Mouse (Mus musculus) lung, postnatal 0 days (tissue): ENCODE results near the gene Pdpn. TPM values are rescaled to one million over a fixed set of nuclear protein-coding genes. Genes with fewer than 3 reads are reported as not detected.

Experiments used
- ATAC-seq: fragments of 200-750 bp; cut with Nextera tagmentation; 2 replicates; pipeline ENCODE4 v1.8.0; 2017; ENCODE audit warnings: moderate library complexity
- DNase-seq: peaks from one replicate; pipeline ENCODE4 v3.0.0-alpha.2; 2016; ENCODE audit warnings: low spot score
- H3K27ac ChIP-seq: fragments of 300-500 bp; sonication (generic); 2 replicates; pipeline ENCODE4 v1.5.1; 2014; ENCODE audit warnings: antibody characterized with exemption, mild to moderate bottlenecking, low read length, mixed read lengths
- H3K27me3 ChIP-seq: fragments of 300-500 bp; sonication (generic); replicated peaks from 2 replicates; pipeline ENCODE4 v1.6.1; 2014; ENCODE audit warnings: low read length, mixed read lengths; ENCODE audit not compliant: insufficient read depth
- H3K36me3 ChIP-seq: fragments of 300-500 bp; sonication (generic); 2 replicates; pipeline ENCODE4 v1.6.1; 2014; ENCODE audit warnings: low read length, mixed read lengths; ENCODE audit not compliant: insufficient read depth
- H3K4me1 ChIP-seq: fragments of 300-500 bp; sonication (generic); 2 replicates; pipeline ENCODE4 v1.6.1; 2014; ENCODE audit warnings: antibody characterized with exemption, low read depth, low read length, mixed read lengths; ENCODE audit not compliant: insufficient read depth
- H3K4me2 ChIP-seq: fragments of 300-500 bp; sonication (generic); replicated peaks from 2 replicates; pipeline ENCODE4 v1.6.1; 2014; ENCODE audit warnings: low read depth, mild to moderate bottlenecking, low read length, moderate library complexity, mixed read lengths
- H3K4me3 ChIP-seq: fragments of 300-500 bp; sonication (generic); 2 replicates; pipeline ENCODE4 v1.5.1; 2014; ENCODE audit warnings: low read depth, low read length
- H3K9ac ChIP-seq: fragments of 300-500 bp; sonication (generic); replicated peaks from 2 replicates; pipeline ENCODE4 v1.6.1; 2014; ENCODE audit warnings: low read depth, mild to moderate bottlenecking
- H3K9me3 ChIP-seq: fragments of 300-500 bp; sonication (generic); 2 replicates; pipeline ENCODE4 v1.6.1; 2016; ENCODE audit warnings: low read length, mixed read lengths
- CTCF ChIP-seq: IDR thresholded peaks from 2 replicates; pipeline ENCODE4 v1.5.1; 2016; ENCODE audit warnings: antibody characterized with exemption, mild to moderate bottlenecking
- EP300 ChIP-seq: IDR thresholded peaks from 2 replicates; pipeline ENCODE4 v1.6.1; 2016; ENCODE audit warnings: antibody characterized with exemption, mild to moderate bottlenecking, control low read depth
- WGBS: fragments of 180-500 bp; shearing (Covaris S2); extraction: QIAGEN DNeasy Blood & Tissue Kit; methylation state at CpG from one replicate; pipeline ENCODE4 v1.1.7; 2014; 5-methylcytosine and 5-hydroxymethylcytosine counted together
- polyA plus RNA-seq: library from polyadenylated mRNA; unstranded; fragments of >200 nt; fragmentation: Nextera tagmentation; extraction: Ambion mirVana; gene quantifications from 2 replicates; pipeline ENCODE4 v1.2.1, GENCODE M21; 2015

The Pdpn gene
- polyA plus RNA-seq, 1 experiment from 2014 or later = 118 TPM

DNA sequence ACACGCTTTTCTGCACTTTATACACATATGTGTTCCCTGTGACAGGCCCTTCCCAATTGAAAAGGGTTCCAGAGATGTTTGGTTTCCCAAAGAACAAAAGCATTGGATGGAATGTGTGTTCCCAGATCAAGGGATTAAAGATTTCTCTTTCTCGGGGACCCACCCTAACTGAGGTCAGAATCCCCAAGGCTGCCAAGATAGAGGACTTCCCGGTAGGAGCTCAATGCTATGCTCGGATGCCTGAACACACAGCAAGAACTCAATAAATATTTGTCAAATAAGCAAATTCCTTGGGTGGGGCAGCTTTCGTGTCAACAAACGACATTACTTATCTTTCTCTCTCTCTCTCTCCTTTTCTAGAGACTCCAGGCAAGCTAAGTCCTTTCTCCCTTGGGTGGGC, 5.0 kb downstream of the Pdpn start:
- no peaks in the 10 kb centered on the region for H3K36me3 ChIP-seq
- WGBS = 45% methylated on average over 6 of the region's 6 CpGs
- no peak for TF ChIP-seq CTCF
- TF ChIP-seq EP300 = peak; percentile 60
- no peak overlapping the region for H3K9ac ChIP-seq
- peak overlapping the region; percentile 64 for H3K27ac ChIP-seq
- peak; percentile 28 for DNase-seq
- H3K4me2 ChIP-seq = no peak overlapping the region
- ATAC-seq = peak; percentile 20; the same call in 1 of the 2 replicates
- H3K9me3 ChIP-seq = no peaks in the 10 kb centered on the region
- H3K27me3 ChIP-seq = peaks cover 5% of the 10 kb centered on the region; the same call in 1 of the 2 replicates
- 0 out of 2 replicates have a peak, but pooled peaks cover 4% of the 10 kb centered on the region for H3K4me1 ChIP-seq
- H3K4me3 ChIP-seq = no peak overlapping the region

DNA sequence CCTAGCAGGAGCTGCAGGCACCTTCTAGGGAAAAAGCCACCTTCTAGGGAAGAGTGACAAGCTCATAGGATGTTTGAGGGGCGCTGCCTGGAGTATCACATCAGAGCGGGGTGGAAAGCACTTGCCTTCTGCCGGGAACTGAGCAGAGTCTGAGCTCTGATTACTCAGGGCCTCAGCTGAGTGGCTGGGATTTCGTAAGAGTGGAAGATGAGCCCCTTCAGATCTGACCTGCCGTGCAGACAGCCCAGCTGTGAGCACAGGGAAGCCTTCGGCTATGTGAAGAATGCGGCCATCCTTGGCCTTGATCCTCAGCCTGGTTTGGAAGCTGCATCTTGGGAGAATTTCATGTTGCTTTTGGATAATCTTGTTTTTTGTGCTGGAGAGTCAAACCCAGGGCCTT, 10.5 kb downstream of the Pdpn start:
- no peaks in the 10 kb centered on the region for H3K9me3 ChIP-seq
- no peaks in the 10 kb centered on the region for H3K36me3 ChIP-seq
- TF ChIP-seq EP300 (no peak), CTCF (no peak)
- ATAC-seq (peak; percentile 79), DNase-seq (peak; percentile 69)
- no peaks in the 10 kb centered on the region for H3K4me1 ChIP-seq
- no peak overlapping the region for H3K4me3 ChIP-seq
- H3K9ac ChIP-seq = no peak overlapping the region
- peak overlapping the region; percentile 48 for H3K27ac ChIP-seq
- peak overlapping the region; percentile 22; the same call in 1 of the 2 replicates for H3K4me2 ChIP-seq
- WGBS = 24% methylated on average over 7 of the region's 7 CpGs
- no peaks in the 10 kb centered on the region for H3K27me3 ChIP-seq

DNA sequence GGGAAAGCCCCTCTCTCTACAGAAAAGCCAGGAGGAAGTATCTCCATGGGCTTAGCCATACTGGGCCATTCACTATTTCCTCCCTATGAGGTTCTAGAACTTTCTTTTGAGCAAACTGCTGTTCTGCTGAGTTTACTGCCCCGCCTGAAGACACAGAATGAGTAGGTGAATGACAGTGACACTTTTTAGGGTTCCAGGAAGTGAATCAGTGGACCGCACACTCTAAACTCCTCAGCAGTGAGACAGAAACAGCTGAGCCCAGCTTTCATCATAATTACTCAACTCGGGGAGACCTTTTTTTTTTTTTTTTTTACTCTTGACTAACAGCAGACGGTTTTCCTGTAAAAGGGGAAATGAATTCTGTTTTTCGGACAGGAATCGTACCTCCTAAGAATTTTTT, 10.9 kb downstream of the Pdpn start:
- Histone ChIP-seq H3K9me3 (no peaks in the 10 kb centered on the region), H3K4me1 (no peaks in the 10 kb centered on the region), H3K9ac (no peak overlapping the region), H3K27ac (peak overlapping the region; percentile 68), H3K27me3 (no peaks in the 10 kb centered on the region), H3K4me3 (no peak overlapping the region), H3K4me2 (peak overlapping the region; percentile 22; the same call in 1 of the 2 replicates), H3K36me3 (no peaks in the 10 kb centered on the region)
- TF ChIP-seq EP300 (no peak), CTCF (no peak)
- ATAC-seq (peak; percentile 66), DNase-seq (peak; percentile 78)
- WGBS = 29% methylated on average over 6 of the region's 6 CpGs

DNA sequence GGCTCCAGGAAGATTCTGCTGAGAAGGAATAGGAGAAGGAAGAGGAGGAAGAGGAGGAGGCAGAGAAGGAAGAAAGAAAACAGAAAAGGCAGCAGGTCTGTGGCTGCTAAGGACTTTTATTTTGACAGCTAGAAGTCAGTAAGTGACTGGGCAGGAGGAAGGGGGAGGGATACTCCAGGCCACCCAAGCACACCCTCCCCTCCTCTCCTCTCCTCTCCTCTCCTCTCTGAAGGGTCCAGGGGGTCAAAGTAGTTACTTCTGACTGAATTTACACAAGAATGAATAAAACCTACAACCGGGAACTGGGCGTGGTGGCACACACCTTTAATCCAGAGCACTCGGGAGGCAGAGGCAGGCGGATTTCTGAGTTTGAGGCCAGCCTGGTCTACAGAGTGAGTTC, 12.3 kb downstream of the Pdpn start:
- no peak overlapping the region for H3K9ac ChIP-seq
- no peaks in the 10 kb centered on the region for H3K36me3 ChIP-seq
- no peaks in the 10 kb centered on the region for H3K4me1 ChIP-seq
- DNase-seq (peak; percentile 54), ATAC-seq (0 out of 2 replicates have a peak, but pooled peaks have one; percentile 15)
- no peak overlapping the region for H3K27ac ChIP-seq
- no peaks in the 10 kb centered on the region for H3K9me3 ChIP-seq
- TF ChIP-seq CTCF (no peak), EP300 (no peak)
- no peaks in the 10 kb centered on the region for H3K27me3 ChIP-seq
- H3K4me3 ChIP-seq = no peak overlapping the region
- H3K4me2 ChIP-seq = no peak overlapping the region
- WGBS = 52% methylated on average over 4 of the region's 4 CpGs

DNA sequence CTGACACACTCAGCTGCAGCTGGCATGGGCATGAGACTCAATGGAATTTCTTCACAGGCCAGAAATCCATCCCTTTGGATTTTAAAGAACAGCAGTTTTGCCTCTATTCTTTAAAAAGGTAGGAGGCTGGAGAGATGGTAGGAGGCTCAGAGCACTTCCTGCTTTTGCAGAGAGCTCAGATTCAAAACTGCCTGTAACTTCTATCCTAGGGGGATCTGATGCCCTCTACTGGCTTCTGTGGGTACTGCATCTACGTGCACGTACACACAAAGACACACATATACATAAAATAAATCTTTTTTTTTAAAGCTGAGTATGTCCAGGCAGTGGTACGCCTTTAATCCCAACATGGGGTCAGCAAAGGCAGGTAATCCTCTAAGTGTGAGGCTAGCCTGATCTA, 19.2 kb downstream of the Pdpn start:
- H3K36me3 ChIP-seq = no peaks in the 10 kb centered on the region

DNA sequence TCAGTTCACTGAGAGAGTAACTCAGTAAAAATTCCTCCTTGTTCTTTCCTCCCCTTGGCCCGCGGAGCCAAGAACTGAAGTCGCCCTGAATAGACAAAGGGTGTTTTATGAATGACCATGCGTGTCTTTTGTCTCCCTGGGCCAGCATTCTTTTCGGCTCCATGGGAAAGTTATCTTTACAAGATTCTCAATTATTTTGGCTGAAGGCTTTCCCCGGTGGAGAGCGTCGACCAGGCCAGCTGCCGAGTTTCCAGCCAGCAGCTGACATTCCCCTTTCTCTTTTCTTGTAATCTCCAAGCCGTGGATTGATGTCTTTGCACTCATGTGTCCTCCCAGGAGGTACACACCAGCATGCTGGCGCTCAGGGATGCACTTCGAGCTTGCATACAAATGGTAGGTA, 19.7 kb downstream of the Pdpn start:
- peak; percentile 38 for DNase-seq
- no peaks in the 10 kb centered on the region for H3K4me1 ChIP-seq
- TF ChIP-seq EP300 (no peak), CTCF (no peak)
- H3K9me3 ChIP-seq = no peaks in the 10 kb centered on the region
- H3K27ac ChIP-seq = no peak overlapping the region
- no peak overlapping the region for H3K9ac ChIP-seq
- no peak for ATAC-seq
- H3K27me3 ChIP-seq = no peaks in the 10 kb centered on the region
- H3K4me3 ChIP-seq = no peak overlapping the region
- H3K36me3 ChIP-seq = no peaks in the 10 kb centered on the region
- H3K4me2 ChIP-seq = no peak overlapping the region
- 48% methylated on average over 12 of the region's 12 CpGs for WGBS

More for the DNA sequence above, 19.2 kb downstream of the Pdpn start:
- Histone ChIP-seq H3K4me1 (no peaks in the 10 kb centered on the region), H3K4me3 (no peak overlapping the region), H3K4me2 (no peak overlapping the region), H3K27me3 (no peaks in the 10 kb centered on the region), H3K9ac (no peak overlapping the region), H3K9me3 (no peaks in the 10 kb centered on the region), H3K27ac (no peak overlapping the region)
- TF ChIP-seq EP300 (no peak), CTCF (peak; percentile 65)
- DNase-seq (peak; percentile 49), ATAC-seq (no peak)
- WGBS = 90% methylated on average over 3 of the region's 3 CpGs

DNA sequence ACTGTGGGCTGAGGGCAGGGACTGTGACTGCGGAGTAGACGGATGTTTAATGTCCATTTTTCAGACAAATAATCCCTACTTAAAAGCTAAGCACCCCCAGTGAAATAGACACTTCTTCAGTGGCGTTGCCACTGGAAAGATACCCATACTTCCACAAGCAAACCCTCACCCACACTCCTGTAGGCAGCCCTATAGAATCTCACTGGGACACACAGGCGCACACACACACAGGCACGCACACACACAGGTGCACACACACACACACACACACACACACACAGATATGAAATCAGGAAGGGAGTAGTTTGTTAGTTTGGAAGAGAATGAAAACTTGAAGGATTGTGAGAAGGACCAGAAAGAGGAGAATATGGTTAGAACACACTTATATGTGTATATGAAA, 20.3 kb downstream of the Pdpn start:
- no peak overlapping the region for H3K27ac ChIP-seq
- H3K4me2 ChIP-seq = no peak overlapping the region
- no peaks in the 10 kb centered on the region for H3K9me3 ChIP-seq
- no peak for TF ChIP-seq CTCF
- no peak for TF ChIP-seq EP300
- no peaks in the 10 kb centered on the region for H3K27me3 ChIP-seq
- H3K9ac ChIP-seq = no peak overlapping the region
- 75% methylated on average over 5 of the region's 5 CpGs for WGBS
- DNase-seq (no peak), ATAC-seq (no peak)
- no peaks in the 10 kb centered on the region for H3K36me3 ChIP-seq
- H3K4me3 ChIP-seq = no peak overlapping the region
- H3K4me1 ChIP-seq = no peaks in the 10 kb centered on the region
